Mouse (Mus musculus) liver, embryonic 16.5 days (tissue): Measurements from ENCODE around the gene Car6. TPM values are rescaled to one million over a fixed set of nuclear protein-coding genes. Genes with fewer than 3 reads are reported as not detected.

Experiments
- ATAC-seq: fragments of 200-750 bp; cut with Nextera tagmentation; 2 replicates; pipeline ENCODE4 v1.8.0; 2017; ENCODE audit warnings: low read depth, mild to moderate bottlenecking, moderate number of reproducible peaks, moderate library complexity
- H3K27ac ChIP-seq: fragments of 300-500 bp; sonication (generic); 2 replicates; pipeline ENCODE4 v1.5.1; 2014; ENCODE audit warnings: mild to moderate bottlenecking, low read length
- H3K27me3 ChIP-seq: fragments of 300-500 bp; sonication (generic); 2 replicates; pipeline ENCODE4 v1.6.1; 2014; ENCODE audit warnings: low read depth, low read length, mixed read lengths; ENCODE audit not compliant: control insufficient read depth, insufficient read depth
- H3K36me3 ChIP-seq: fragments of 300-500 bp; sonication (generic); 2 replicates; pipeline ENCODE4 v1.6.1; 2014; ENCODE audit warnings: mild to moderate bottlenecking; ENCODE audit not compliant: control insufficient read depth, insufficient read depth
- H3K4me1 ChIP-seq: fragments of 300-500 bp; sonication (generic); 2 replicates; pipeline ENCODE4 v1.6.1; 2014; ENCODE audit warnings: low read depth, low read length, mixed read lengths; ENCODE audit not compliant: control insufficient read depth
- H3K4me2 ChIP-seq: fragments of 300-500 bp; sonication (generic); 2 replicates; pipeline ENCODE4 v1.6.1; 2014; ENCODE audit warnings: low read depth, low read length, mixed read lengths
- H3K4me3 ChIP-seq: fragments of 300-500 bp; sonication (generic); 2 replicates; pipeline ENCODE4 v1.5.1; 2014; ENCODE audit warnings: low read depth, mild to moderate bottlenecking, low read length
- H3K9ac ChIP-seq: fragments of 300-500 bp; sonication (generic); 2 replicates; pipeline ENCODE4 v1.6.1; 2014; ENCODE audit warnings: low read depth, low read length
- H3K9me3 ChIP-seq: fragments of 300-500 bp; sonication (generic); replicated peaks from 2 replicates; pipeline ENCODE4 v1.6.1; 2016; ENCODE audit warnings: low read length; ENCODE audit not compliant: control insufficient read depth
- whole genome bisulfite sequencing: fragments of 180-500 bp; shearing (Covaris S2); extraction: QIAGEN DNeasy Blood & Tissue Kit; methylation state at CpG from one replicate; pipeline ENCODE4 v1.1.7; 2014; ENCODE audit not compliant: insufficient replicate concordance; 5-methylcytosine and 5-hydroxymethylcytosine counted together
- polyA plus RNA-seq: library from polyadenylated mRNA; unstranded; fragments of >200 nt; fragmentation: Nextera tagmentation; extraction: Ambion mirVana; gene quantifications from 2 replicates; pipeline ENCODE4 v1.2.1, GENCODE M21; 2015

The Car6 gene
- polyA plus RNA-seq, 1 experiment from 2014 or later = not detected

DNA sequence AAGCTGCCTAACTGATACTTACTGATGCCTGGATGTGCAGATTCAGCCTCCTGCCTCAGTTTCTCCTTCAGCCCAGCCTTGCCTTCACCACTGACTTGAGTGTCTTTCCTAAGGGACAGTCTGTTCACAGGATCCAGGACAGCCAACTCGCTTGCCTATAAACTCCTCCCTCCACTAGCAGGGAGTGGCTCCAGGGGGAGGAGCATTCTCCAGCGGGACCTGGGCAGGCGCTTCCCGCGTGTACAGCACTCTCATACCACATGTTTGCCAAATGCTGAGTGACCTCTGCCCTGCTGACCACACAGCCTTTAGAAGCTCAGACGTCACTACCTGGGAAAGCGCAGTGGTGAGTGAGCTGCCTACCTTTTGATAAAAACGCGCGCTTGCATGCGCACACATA is 19.5 kb upstream of the Car6 start:
- peak overlapping the region; percentile 27; the same call in 1 of the 2 replicates for H3K4me3 ChIP-seq
- H3K4me2 ChIP-seq = peak overlapping the region; percentile 43
- peak; percentile 93 for ATAC-seq
- H3K9ac ChIP-seq = peak overlapping the region; percentile 18
- H3K27me3 ChIP-seq = no peaks in the 10 kb centered on the region
- peaks cover 7% of the 10 kb centered on the region for H3K4me1 ChIP-seq
- no peaks in the 10 kb centered on the region for H3K36me3 ChIP-seq
- 16% methylated on average over 11 of the region's 11 CpGs for WGBS
- no peaks in the 10 kb centered on the region for H3K9me3 ChIP-seq
- H3K27ac ChIP-seq = peak overlapping the region; percentile 87

DNA sequence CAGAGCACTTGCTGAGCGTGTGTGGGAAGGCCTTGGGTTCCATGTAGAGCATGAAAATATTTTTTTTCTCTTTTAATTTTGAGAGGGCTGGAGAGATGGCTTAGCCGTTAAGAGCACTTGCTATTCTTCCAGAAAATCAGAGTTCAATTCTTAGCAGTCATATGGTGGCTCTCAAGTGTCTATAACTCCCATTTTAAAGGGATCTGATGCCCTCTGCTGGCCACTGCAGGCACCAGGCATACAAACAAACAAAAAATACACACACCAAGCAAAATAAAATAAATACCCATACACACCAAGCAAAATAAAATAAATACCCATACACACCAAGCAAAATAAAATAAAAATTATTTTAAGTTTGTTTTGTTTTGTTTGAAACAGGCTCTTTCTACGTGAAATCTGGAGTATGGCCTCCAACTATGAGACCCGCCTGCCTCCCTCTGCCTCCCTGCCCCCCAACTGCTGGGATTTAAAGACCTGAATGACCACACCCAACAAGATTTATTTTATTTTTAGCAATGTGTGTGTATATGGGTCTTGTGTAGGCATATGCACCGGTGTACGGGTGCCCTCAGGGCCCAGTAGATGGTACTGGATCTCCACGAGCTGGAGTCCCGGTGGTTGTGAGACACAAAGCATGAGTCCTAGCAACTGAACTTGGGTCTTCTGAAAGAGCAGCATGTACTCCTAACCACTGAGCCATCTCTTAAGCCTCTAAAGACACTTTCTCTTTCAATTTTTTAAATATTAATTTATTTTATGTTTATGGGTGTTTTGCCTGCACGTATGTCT is 18.6 kb upstream of the Car6 start:
- Histone ChIP-seq H3K4me3 (no peak overlapping the region), H3K9me3 (no peaks in the 10 kb centered on the region), H3K9ac (no peak overlapping the region), H3K27me3 (no peaks in the 10 kb centered on the region), H3K4me1 (peaks cover 7% of the 10 kb centered on the region), H3K4me2 (no peak overlapping the region), H3K27ac (no peak overlapping the region), H3K36me3 (no peaks in the 10 kb centered on the region)
- ATAC-seq = no peak
- 61% methylated on average over 9 of the region's 9 CpGs for WGBS

DNA sequence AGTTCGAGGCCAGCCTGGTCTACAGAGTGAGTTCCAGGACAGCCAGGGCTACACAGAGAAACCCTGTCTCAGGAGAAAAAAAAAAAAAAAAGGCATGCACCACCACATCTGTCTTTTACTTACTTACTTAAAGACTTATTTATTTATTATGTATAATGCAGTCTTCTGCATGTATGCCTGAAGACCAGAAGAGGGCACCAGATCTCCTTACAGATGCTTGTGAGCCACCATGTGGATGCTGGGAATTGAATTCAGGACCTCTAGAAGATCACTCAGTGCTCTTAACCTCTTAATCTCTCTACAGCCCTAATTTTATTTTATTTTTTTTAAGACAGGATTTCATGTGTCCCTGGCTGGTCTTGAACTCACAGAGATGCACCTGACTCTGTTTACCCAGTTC is 16.8 kb upstream of the Car6 start:
- no peak for ATAC-seq
- H3K4me2 ChIP-seq = no peak overlapping the region
- no peak overlapping the region for H3K27ac ChIP-seq
- 80% methylated on average over 1 of the region's 1 CpGs for WGBS
- H3K27me3 ChIP-seq = no peaks in the 10 kb centered on the region
- no peaks in the 10 kb centered on the region for H3K36me3 ChIP-seq
- peaks cover 9% of the 10 kb centered on the region for H3K4me1 ChIP-seq
- no peak overlapping the region for H3K9ac ChIP-seq
- no peaks in the 10 kb centered on the region for H3K9me3 ChIP-seq
- H3K4me3 ChIP-seq = no peak overlapping the region

DNA sequence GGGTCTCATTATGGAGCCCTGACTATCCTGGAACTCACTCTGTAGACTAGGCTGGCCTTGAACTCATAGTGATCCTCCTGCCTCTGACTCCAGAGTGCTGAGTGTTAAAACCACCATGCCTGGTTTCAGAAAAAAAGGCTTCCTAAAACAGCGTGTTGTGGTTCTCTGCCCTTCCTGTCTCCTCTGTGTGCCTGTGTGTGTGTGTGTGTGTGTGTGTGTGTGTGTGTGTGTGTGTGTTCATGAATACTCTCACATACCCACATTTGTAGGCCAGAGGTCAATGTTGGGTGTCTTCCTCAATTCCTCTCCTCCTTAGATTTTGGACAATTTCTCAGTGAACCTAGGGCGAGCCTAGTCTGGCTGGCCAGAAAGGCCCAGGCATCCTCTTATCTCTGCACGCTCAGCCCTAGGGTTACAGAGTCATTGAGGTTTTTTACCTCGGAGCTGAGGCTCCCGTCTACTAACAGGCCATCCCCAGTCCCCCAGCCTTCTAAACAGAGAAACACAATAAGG is 16.0 kb upstream of the Car6 start:
- no peak overlapping the region for H3K9ac ChIP-seq
- H3K27ac ChIP-seq = no peak overlapping the region
- H3K36me3 ChIP-seq = no peaks in the 10 kb centered on the region
- 20% methylated on average over 5 of the region's 5 CpGs for WGBS
- no peak for ATAC-seq
- H3K4me3 ChIP-seq = no peak overlapping the region
- no peak overlapping the region for H3K4me2 ChIP-seq
- H3K9me3 ChIP-seq = no peaks in the 10 kb centered on the region
- H3K27me3 ChIP-seq = no peaks in the 10 kb centered on the region
- H3K4me1 ChIP-seq = peaks cover 12% of the 10 kb centered on the region

DNA sequence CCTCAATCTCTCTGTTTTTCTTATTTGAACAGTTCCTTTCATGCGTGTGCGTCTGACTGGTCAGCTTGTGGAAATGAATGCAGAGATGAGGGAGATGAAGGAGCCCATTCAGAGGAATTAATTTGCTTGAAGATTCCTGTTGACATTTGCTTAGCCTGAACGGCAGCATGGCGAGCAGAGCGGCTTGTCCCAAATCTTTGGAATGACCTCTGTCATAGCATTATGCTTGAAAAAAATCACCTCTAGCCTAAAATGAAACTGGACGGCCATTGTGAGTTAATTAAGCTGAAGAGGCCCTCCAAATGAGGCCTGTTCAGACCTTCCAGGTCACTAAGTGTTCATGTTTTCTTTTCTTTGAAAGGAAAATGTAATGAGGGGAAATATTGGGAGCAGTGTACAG is 15.3 kb upstream of the Car6 start:
- 75% methylated on average over 6 of the region's 6 CpGs for WGBS
- Histone ChIP-seq H3K36me3 (no peaks in the 10 kb centered on the region), H3K4me1 (peaks cover 12% of the 10 kb centered on the region), H3K27me3 (no peaks in the 10 kb centered on the region), H3K4me2 (no peak overlapping the region), H3K4me3 (no peak overlapping the region), H3K9ac (no peak overlapping the region), H3K27ac (no peak overlapping the region), H3K9me3 (no peaks in the 10 kb centered on the region)
- ATAC-seq = no peak

DNA sequence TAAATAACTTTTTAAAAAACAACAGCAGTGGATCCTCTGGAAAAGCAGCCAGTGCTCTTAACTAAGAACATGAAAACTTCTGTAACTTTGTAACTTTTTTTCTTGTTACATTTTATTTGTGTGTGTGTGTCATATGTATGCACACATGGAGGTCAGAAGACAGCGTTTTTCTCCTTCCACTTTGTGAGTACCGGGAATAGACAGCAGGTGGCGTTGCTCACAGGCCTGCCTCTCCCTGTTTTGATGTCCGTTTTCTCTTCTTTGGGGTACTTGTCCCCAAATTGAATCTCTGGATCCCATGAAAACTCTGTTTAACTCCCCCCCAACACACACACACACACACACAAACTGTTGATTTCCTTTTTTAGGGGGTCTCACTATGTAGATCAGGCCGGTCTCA is 12.8 kb upstream of the Car6 start:
- H3K4me2 ChIP-seq = no peak overlapping the region
- ATAC-seq = no peak
- no peaks in the 10 kb centered on the region for H3K27me3 ChIP-seq
- no peak overlapping the region for H3K27ac ChIP-seq
- WGBS = 42% methylated on average over 5 of the region's 5 CpGs
- no peaks in the 10 kb centered on the region for H3K9me3 ChIP-seq
- peaks cover 5% of the 10 kb centered on the region; the same call in 1 of the 2 replicates for H3K4me1 ChIP-seq
- H3K36me3 ChIP-seq = no peaks in the 10 kb centered on the region
- H3K4me3 ChIP-seq = no peak overlapping the region
- no peak overlapping the region for H3K9ac ChIP-seq

DNA sequence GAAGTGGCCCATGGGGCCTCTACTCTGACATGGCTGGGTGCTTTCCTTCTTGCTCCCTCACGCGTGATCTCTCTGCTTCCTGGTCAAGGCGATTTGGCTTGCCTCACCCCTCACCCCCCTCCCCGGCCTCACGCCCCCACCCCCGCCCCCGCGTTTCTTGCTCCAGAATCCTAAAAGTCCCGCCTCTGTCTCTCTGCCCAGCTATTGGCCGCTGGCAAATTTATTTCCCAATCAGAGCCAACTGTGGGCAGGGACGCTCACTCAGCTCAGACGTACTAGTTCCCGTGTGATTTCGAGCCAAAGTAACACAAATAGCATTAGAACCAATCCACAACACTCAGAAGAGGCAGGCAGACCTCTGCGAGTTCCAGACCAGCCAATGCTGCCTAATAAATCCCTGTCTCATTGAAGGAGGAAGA is 11.4 kb upstream of the Car6 start:
- peak; percentile 82 for ATAC-seq
- 0% methylated on average over 15 of the region's 15 CpGs for WGBS
- peak overlapping the region; percentile 65 for H3K4me2 ChIP-seq
- no peaks in the 10 kb centered on the region for H3K36me3 ChIP-seq
- H3K9me3 ChIP-seq = no peaks in the 10 kb centered on the region
- peaks cover 8% of the 10 kb centered on the region; the same call in 1 of the 2 replicates for H3K4me1 ChIP-seq
- peak overlapping the region; percentile 44 for H3K4me3 ChIP-seq
- H3K9ac ChIP-seq = 0 out of 2 replicates have a peak overlapping the region, but pooled peaks have one; percentile 23
- H3K27me3 ChIP-seq = no peaks in the 10 kb centered on the region
- H3K27ac ChIP-seq = peak overlapping the region; percentile 15; the same call in 1 of the 2 replicates

DNA sequence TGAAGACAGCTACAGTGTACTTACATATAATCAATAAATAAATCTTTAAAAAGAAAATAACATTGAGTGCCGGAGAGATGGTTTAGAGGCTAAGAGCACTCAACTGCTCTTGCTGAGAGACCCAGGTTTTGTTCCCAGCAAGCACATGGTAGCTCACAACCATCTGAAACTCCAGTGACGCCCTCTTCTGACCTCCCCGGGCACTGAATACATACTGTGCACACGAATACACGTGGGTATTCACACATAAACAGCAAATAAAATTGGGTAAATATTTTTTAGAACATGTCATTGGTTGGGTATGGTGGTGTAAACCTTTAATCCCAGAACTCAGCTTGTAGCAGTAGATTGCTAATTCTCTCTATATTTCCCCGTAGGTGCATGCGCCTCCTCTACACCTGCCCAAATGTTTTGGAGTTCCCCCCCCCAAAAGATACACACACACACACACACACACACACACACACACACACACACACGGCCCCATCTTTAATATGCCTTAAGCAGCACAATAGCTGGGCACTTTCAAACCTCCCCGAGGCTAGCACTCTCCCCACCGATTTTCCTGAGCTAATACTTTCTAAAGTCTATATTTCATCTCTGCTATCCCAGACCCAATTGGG is 10.9 kb upstream of the Car6 start:
- Histone ChIP-seq H3K36me3 (no peaks in the 10 kb centered on the region), H3K27ac (peak overlapping the region; percentile 15; the same call in 1 of the 2 replicates), H3K27me3 (no peaks in the 10 kb centered on the region), H3K4me3 (peak overlapping the region; percentile 44), H3K9ac (no peak overlapping the region), H3K4me1 (peaks cover 8% of the 10 kb centered on the region; the same call in 1 of the 2 replicates), H3K9me3 (no peaks in the 10 kb centered on the region), H3K4me2 (peak overlapping the region; percentile 65)
- ATAC-seq = no peak
- 33% methylated on average over 10 of the region's 10 CpGs for WGBS

DNA sequence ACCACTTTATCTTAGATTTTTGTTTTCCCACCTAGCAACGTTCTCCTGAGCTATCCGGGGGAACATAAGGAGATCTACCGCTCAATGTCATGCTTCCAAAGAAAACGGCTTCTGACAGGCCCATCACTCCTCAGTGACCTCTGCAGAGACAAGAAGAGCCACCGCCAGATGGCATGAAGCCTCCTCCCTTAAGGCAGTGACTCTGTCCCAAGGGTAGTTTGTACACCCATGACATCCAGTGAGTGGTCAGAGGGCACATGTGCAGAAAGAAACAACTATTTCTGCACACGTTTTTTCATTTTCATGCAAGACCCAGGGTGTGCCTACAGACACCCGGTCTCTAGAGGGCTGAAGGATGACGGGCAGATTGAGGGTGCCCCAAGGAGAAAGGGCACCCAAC is 9.2 kb upstream of the Car6 start:
- Histone ChIP-seq H3K9me3 (no peaks in the 10 kb centered on the region), H3K27me3 (no peaks in the 10 kb centered on the region), H3K27ac (no peak overlapping the region), H3K4me3 (no peak overlapping the region), H3K36me3 (no peaks in the 10 kb centered on the region), H3K4me1 (peaks cover 8% of the 10 kb centered on the region; the same call in 1 of the 2 replicates), H3K4me2 (no peak overlapping the region), H3K9ac (no peak overlapping the region)
- 65% methylated on average over 8 of the region's 8 CpGs for WGBS
- no peak for ATAC-seq
